ENCODE assay signal across 8 mouse cellular contexts in the genomic region with DNA sequence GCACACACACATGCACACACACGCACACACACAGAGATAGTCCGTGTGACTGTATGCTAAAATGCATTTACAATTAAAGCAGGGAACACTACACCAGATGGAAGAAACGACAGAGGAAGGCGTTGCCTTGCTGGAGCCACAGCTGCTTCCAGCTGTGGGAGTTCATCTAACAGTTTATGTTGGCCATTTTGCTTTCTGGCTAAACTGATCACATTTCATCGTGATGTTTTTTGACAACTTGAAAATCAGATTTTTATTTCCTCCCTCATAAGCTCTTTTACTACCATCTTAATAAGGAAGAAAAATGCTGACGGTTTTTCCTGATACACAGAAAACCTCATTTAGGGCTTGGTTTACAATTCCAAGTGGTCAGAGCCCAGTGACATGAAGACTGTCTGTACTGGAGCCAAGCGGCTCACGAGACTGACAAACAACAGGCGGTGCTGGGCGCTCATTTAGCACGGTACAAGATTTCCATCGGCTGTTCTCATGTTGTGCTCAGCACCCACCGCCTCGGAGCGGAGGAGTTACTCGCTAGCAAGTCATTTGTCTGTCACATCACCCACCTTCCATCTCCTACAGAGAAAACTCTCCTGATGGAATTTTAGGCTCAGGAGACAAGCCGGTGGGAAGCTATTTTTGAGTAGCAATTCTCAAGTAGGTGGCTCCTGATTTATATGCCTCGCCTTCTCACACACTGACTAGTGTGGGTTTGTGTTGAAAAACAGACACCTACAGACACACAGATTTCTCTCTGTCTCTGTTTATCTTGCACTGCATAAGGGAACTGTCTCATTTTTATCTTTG. TPM values are rescaled to one million over a fixed set of nuclear protein-coding genes. Genes with fewer than 3 reads are reported as not detected.
DNase-seq lines count a peak whose midpoint lies in the region; ATAC-seq lines count a peak whose summit lies in the region.

No protein-coding gene starts in this region.

- H3K27me3 ChIP-seq in neural tube, embryonic 13.5 days: no peaks in the 10 kb centered on the region
- no peaks in the 10 kb centered on the region for H3K27me3 ChIP-seq in heart, embryonic 12.5 days (replicated peaks)

- no peak overlapping the region for H3K4me3 ChIP-seq in neural tube, embryonic 13.5 days
- H3K4me3 ChIP-seq in heart, embryonic 12.5 days: no peak overlapping the region

- 0 out of 2 replicates have a peak overlapping the region, but pooled peaks have one; percentile 3 for H3K9ac ChIP-seq in neural tube, embryonic 13.5 days
- no peak overlapping the region for H3K9ac ChIP-seq in heart, embryonic 12.5 days

- ATAC-seq in neural tube, embryonic 13.5 days (ENCODE audit: low read depth): peak; percentile 41
- 0 out of 2 replicates have a peak, but pooled peaks have one; percentile 26 for ATAC-seq in heart, embryonic 12.5 days (ENCODE audit: insufficient number of reproducible peaks, low FRiP score)

- no peak for DNase-seq in neural tube, embryonic 10.5 days (ENCODE audit: extremely low spot score, low spot score)
- DNase-seq in kidney, postnatal 4 days: peak; percentile 75 to 82
- DNase-seq in lung, postnatal 10 days: peak; percentile 80
- no peak for DNase-seq in urinary bladder, postnatal 14 days (ENCODE audit: low spot score)
- no peak for DNase-seq in gastrocnemius, adult 18-20 months (ENCODE audit: low spot score)
- no peak for DNase-seq in thymus, postnatal 25 days

- peaks cover 47% of the 10 kb centered on the region for H3K4me1 ChIP-seq in neural tube, embryonic 13.5 days (replicated peaks)
- H3K4me1 ChIP-seq in heart, embryonic 12.5 days (replicated peaks): peaks cover 40% of the 10 kb centered on the region

- no peaks in the 10 kb centered on the region for H3K9me3 ChIP-seq in neural tube, embryonic 13.5 days
- H3K9me3 ChIP-seq in heart, embryonic 12.5 days (replicated peaks): no peaks in the 10 kb centered on the region

- H3K27ac ChIP-seq in neural tube, embryonic 13.5 days (replicated peaks): peak overlapping the region; percentile 73
- H3K27ac ChIP-seq in heart, embryonic 12.5 days (ENCODE audit: poor library complexity, severe bottlenecking): peak overlapping the region; percentile 86

- H3K36me3 ChIP-seq in neural tube, embryonic 13.5 days: peaks cover 6% of the 10 kb centered on the region
- H3K36me3 ChIP-seq in heart, embryonic 12.5 days: peaks cover 26% of the 10 kb centered on the region

- H3K4me2 ChIP-seq in neural tube, embryonic 13.5 days: peak overlapping the region; percentile 20; the same call in 1 of the 2 replicates
- H3K4me2 ChIP-seq in heart, embryonic 12.5 days: peak overlapping the region; percentile 36

- 44% methylated on average over 18 of the region's 18 CpGs for WGBS in neural tube, embryonic 13.5 days
- WGBS in heart, embryonic 12.5 days: 34% methylated on average over 18 of the region's 18 CpGs

RNA-seq across cellular contexts. Expression of a gene that starts 17.2 kb away (rescaled TPM):
- polyA plus RNA-seq in neural tube, embryonic 13.5 days (2015; fragmentation: Nextera tagmentation; extraction: Ambion mirVana): 4.8 and 5.0 TPM in 2 replicates
- polyA plus RNA-seq in heart, embryonic 12.5 days (2016; fragmentation: Nextera tagmentation; extraction: Ambion mirVana): 10.9 and 11.7 TPM in 2 replicates
- 1 to 10 TPM; 2.5 to 3.9 TPM for total RNA-seq in gastrocnemius, adult 18-20 months (2021)

Comparison
In these comparisons a context has a peak if more than half of its experiments do, and no peak if none do; other contexts are left out.
1. DNase-seq: peak in kidney, postnatal 4 days (2 of 2) and lung, postnatal 10 days (single experiment); none in neural tube, embryonic 10.5 days (single experiment), urinary bladder, postnatal 14 days (single experiment), gastrocnemius, adult 18-20 months (single experiment) and thymus, postnatal 25 days (single experiment).